Mouse (Mus musculus) lung, embryonic 16.5 days (tissue): Measurements from ENCODE around the gene Dyx1c1. TPM values are rescaled to one million over a fixed set of nuclear protein-coding genes. Genes with fewer than 3 reads are reported as not detected.

ENCODE experiments used
- ATAC-seq: fragments of 200-750 bp; cut with Nextera tagmentation; 2 replicates; pipeline ENCODE4 v1.8.0; 2017; ENCODE audit warnings: low read depth, mild to moderate bottlenecking, moderate library complexity
- H3K27ac ChIP-seq: fragments of 300-500 bp; sonication (generic); 2 replicates; pipeline ENCODE4 v1.5.1; 2014; ENCODE audit warnings: mild to moderate bottlenecking, control low read depth, low read length
- H3K27me3 ChIP-seq: fragments of 300-500 bp; sonication (generic); 2 replicates; pipeline ENCODE4 v1.6.1; 2014; ENCODE audit warnings: low read depth, low read length, mixed read lengths; ENCODE audit not compliant: control insufficient read depth, insufficient read depth
- H3K36me3 ChIP-seq: fragments of 300-500 bp; sonication (generic); 2 replicates; pipeline ENCODE4 v1.6.1; 2014; ENCODE audit warnings: low read length; ENCODE audit not compliant: control insufficient read depth, insufficient read depth
- H3K4me1 ChIP-seq: fragments of 300-500 bp; sonication (generic); replicated peaks from 2 replicates; pipeline ENCODE4 v1.6.1; 2014; ENCODE audit warnings: low read length, mixed read lengths; ENCODE audit not compliant: control insufficient read depth, insufficient read depth
- H3K4me2 ChIP-seq: fragments of 300-500 bp; sonication (generic); 2 replicates; pipeline ENCODE4 v1.6.1; 2014; ENCODE audit warnings: low read depth, low read length, control low read depth
- H3K4me3 ChIP-seq: fragments of 300-500 bp; sonication (generic); 2 replicates; pipeline ENCODE4 v1.5.1; 2014; ENCODE audit warnings: mild to moderate bottlenecking, low read length, control low read depth
- H3K9ac ChIP-seq: fragments of 300-500 bp; sonication (generic); 2 replicates; pipeline ENCODE4 v1.6.1; 2014; ENCODE audit warnings: low read length, control low read depth
- H3K9me3 ChIP-seq: fragments of 300-500 bp; sonication (generic); 2 replicates; pipeline ENCODE4 v1.6.1; 2016; ENCODE audit warnings: low read length; ENCODE audit not compliant: control insufficient read depth
- WGBS: fragments of 180-500 bp; shearing (Covaris S2); extraction: QIAGEN DNeasy Blood & Tissue Kit; methylation state at CpG from one replicate; pipeline ENCODE4 v1.1.7; 2014; 5-methylcytosine and 5-hydroxymethylcytosine counted together
- polyA plus RNA-seq: library from polyadenylated mRNA; unstranded; fragments of >200 nt; fragmentation: Nextera tagmentation; extraction: Ambion mirVana; gene quantifications from 2 replicates; pipeline ENCODE4 v1.2.1, GENCODE M21; 2015

Dyx1c1 gene
- polyA plus RNA-seq, 1 experiment from 2014 or later, result 2.3 TPM

DNA sequence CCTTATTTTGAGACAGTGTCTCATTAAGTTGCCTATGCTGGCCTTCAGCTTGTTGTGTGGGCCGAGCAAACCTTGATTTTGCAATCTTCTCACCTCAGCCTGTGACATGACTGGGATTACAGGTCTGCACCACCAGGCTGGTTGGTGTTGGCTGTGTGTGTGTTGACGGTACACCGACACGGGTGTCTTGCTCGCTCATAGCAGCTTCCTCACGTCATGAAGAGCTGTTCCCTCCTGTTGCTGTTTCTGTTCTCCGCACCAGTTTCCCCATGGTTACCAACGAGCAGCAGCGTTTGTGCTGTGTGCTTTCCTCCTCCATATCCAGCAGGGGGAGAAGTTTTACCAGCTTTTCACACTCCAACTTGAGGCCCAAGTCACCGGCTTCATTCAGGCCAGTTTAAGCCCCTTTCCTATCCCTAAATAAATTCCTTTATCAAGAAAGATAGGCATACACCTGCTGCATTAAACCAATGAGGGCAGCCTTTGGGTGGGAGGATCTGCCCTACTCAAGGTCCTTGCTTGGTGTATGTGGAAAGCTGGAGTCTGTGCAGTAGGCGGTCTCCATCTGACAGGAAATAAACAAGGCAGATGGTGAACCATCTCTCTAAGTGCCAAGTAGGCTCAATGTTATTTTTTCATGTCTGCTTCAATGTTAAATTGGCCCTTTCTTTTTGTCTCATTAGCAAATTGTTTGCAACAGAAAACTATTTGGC is 9.9 kb downstream of the Dyx1c1 start:
- ATAC-seq, result peak; percentile 51

DNA sequence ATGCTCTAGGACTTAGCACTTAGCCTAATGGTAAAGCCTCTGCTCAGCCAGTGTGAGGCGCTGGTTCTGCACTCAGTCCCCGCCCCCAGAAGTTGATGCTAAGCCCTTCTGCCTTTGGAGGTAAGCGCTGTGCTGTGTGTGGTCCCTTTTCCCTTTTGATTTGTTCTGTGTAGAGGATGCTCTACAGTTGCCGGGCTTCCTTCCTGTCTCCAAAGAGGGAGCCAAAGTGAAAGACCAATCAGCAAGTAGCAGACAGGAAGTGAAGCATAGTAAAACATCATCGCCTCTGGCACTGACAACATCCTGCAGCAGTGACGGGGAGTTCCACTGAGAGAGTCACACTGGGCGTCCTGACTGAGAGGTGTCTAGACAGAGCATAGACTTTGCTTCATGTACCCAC is 11.3 kb downstream of the Dyx1c1 start:
- ATAC-seq, result no peak
- Histone ChIP-seq H3K9me3 (no peaks in the 10 kb centered on the region), H3K4me2 (no peak overlapping the region), H3K4me3 (no peak overlapping the region), H3K4me1 (no peaks in the 10 kb centered on the region), H3K36me3 (no peaks in the 10 kb centered on the region), H3K9ac (no peak overlapping the region), H3K27ac (no peak overlapping the region), H3K27me3 (no peaks in the 10 kb centered on the region)
- 61% methylated on average over 7 of the region's 7 CpGs for WGBS

More for the DNA sequence above, 9.9 kb downstream of the Dyx1c1 start:
- 0 out of 2 replicates have a peak overlapping the region, but pooled peaks have one; percentile 9 for H3K9ac ChIP-seq
- H3K27me3 ChIP-seq, result no peaks in the 10 kb centered on the region
- H3K9me3 ChIP-seq, result no peaks in the 10 kb centered on the region
- no peak overlapping the region for H3K4me2 ChIP-seq
- WGBS, result 29% methylated on average over 11 of the region's 11 CpGs
- no peaks in the 10 kb centered on the region for H3K36me3 ChIP-seq
- H3K4me1 ChIP-seq, result no peaks in the 10 kb centered on the region
- no peak overlapping the region for H3K4me3 ChIP-seq
- H3K27ac ChIP-seq, result no peak overlapping the region

DNA sequence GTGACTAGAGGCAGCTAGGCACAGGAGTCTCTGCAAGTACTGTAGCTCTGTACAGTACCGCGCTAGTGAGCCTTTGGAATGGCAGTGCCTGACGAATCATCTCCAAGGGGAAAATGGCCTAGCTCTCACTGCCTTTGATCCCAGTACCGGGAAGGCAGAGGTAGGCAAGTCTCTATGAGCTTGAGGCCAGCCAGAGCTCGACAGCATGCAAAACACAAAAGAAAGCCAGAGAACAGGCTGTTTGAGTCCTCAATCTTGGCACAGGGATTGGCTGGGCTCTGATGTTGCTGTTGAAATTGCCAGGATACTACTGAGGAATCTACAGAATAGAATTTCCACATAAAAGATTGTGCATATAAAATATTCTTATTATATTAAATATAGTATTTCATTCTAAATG is 13.8 kb downstream of the Dyx1c1 start:
- Histone ChIP-seq H3K27ac (no peak overlapping the region), H3K4me2 (no peak overlapping the region), H3K4me1 (no peaks in the 10 kb centered on the region), H3K27me3 (no peaks in the 10 kb centered on the region), H3K9ac (no peak overlapping the region), H3K36me3 (no peaks in the 10 kb centered on the region), H3K4me3 (no peak overlapping the region), H3K9me3 (no peaks in the 10 kb centered on the region)
- no peak for ATAC-seq
- WGBS, result 84% methylated on average over 5 of the region's 5 CpGs

DNA sequence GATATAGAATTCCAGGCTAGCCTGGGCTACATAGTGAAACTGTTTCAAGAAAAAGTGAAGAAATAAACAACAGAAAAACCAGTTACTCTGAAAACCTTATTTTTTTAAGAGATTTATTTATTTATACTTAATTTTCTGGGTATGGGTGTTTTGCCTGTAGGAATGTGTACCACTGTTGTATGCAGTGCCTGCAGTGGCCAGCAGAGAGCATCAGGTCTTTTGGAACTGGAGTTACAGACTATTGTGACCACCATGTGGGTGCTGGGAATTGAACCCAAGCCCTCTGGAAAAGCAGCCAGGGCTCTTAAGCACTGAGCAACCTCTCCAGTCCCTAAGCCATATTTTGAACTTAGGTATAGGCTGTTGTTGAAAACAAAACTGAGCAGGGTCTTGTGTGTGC is 14.4 kb downstream of the Dyx1c1 start:
- no peaks in the 10 kb centered on the region for H3K36me3 ChIP-seq
- H3K27me3 ChIP-seq, result no peaks in the 10 kb centered on the region
- no peak overlapping the region for H3K27ac ChIP-seq
- no peak overlapping the region for H3K9ac ChIP-seq
- no peak overlapping the region for H3K4me3 ChIP-seq
- no peak overlapping the region for H3K4me2 ChIP-seq
- no peaks in the 10 kb centered on the region for H3K4me1 ChIP-seq
- no peaks in the 10 kb centered on the region for H3K9me3 ChIP-seq
- ATAC-seq, result no peak

DNA sequence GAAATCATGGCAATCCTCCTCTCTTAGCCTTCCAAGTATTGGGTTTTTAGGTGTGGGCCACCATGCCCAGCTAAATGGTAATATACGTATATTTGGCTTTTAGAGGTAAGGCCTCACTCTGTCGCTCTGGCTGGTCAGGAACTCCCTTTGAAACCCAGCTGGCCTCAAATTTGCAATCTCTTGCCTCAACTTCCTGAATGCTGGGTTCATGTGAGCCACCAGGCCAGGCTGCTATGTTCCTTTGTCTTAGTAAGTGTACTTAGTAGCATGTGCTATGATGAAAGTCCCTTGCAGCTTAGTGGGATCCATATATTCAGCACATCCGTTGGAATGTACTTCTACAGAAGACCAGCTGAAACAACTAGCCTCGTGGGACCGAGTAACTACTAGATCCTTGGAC is 16.1 kb downstream of the Dyx1c1 start:
- no peak overlapping the region for H3K4me2 ChIP-seq
- H3K9me3 ChIP-seq, result no peaks in the 10 kb centered on the region
- no peak overlapping the region for H3K27ac ChIP-seq
- no peak for ATAC-seq
- H3K4me3 ChIP-seq, result no peak overlapping the region
- no peaks in the 10 kb centered on the region for H3K36me3 ChIP-seq
- no peak overlapping the region for H3K9ac ChIP-seq
- no peaks in the 10 kb centered on the region for H3K27me3 ChIP-seq
- WGBS, result 85% methylated on average over 5 of the region's 5 CpGs
- no peaks in the 10 kb centered on the region for H3K4me1 ChIP-seq

DNA sequence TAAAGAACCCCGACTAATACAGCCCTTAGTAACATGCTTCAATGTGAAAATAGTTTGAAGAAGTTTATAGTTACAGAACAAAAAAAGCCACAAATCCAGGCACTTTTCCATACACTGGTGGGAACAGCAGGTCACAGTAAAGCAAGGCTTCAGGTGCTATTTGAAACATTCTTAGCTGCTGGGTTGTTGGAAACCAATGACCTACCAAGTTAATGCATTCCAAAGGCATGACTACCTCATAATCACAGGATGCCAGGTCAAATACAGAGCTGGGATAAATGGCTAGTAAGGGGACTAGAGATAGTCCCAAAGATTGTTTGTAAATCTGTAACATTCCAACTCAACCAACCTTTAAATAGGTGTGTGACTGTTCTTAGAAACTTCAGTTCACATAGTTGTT is 16.7 kb downstream of the Dyx1c1 start:
- Histone ChIP-seq H3K9ac (no peak overlapping the region), H3K27ac (no peak overlapping the region), H3K4me2 (no peak overlapping the region), H3K9me3 (no peaks in the 10 kb centered on the region), H3K36me3 (no peaks in the 10 kb centered on the region), H3K4me3 (no peak overlapping the region), H3K4me1 (no peaks in the 10 kb centered on the region), H3K27me3 (no peaks in the 10 kb centered on the region)
- no peak for ATAC-seq
- WGBS, result 94% methylated on average over 1 of the region's 1 CpGs

DNA sequence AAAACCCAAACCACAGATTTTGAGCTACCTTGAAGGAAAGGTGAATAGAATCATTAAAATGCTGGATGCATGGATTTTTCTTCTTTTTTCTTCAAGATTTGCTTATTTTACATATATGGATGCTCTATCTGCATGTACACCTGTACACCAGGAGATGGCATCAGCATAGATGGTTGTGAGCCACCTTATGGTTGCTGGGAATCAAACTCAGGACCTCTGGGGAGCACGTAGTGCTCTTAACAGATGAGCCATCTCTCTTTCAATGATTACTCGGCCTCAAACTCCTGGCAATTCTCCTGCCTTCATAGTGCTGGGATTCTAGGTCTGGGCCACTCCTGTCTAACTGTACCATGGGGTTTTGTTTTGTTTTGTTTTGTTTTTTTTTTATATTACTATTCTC is 24.5 kb downstream of the Dyx1c1 start:
- H3K36me3 ChIP-seq, result no peaks in the 10 kb centered on the region
- no peaks in the 10 kb centered on the region for H3K27me3 ChIP-seq
- no peak overlapping the region for H3K9ac ChIP-seq
- WGBS, result 72% methylated on average over 2 of the region's 2 CpGs
- ATAC-seq, result no peak
- no peak overlapping the region for H3K4me2 ChIP-seq
- no peak overlapping the region for H3K27ac ChIP-seq
- H3K4me3 ChIP-seq, result no peak overlapping the region
- H3K4me1 ChIP-seq, result peaks cover 8% of the 10 kb centered on the region
- H3K9me3 ChIP-seq, result no peaks in the 10 kb centered on the region

DNA sequence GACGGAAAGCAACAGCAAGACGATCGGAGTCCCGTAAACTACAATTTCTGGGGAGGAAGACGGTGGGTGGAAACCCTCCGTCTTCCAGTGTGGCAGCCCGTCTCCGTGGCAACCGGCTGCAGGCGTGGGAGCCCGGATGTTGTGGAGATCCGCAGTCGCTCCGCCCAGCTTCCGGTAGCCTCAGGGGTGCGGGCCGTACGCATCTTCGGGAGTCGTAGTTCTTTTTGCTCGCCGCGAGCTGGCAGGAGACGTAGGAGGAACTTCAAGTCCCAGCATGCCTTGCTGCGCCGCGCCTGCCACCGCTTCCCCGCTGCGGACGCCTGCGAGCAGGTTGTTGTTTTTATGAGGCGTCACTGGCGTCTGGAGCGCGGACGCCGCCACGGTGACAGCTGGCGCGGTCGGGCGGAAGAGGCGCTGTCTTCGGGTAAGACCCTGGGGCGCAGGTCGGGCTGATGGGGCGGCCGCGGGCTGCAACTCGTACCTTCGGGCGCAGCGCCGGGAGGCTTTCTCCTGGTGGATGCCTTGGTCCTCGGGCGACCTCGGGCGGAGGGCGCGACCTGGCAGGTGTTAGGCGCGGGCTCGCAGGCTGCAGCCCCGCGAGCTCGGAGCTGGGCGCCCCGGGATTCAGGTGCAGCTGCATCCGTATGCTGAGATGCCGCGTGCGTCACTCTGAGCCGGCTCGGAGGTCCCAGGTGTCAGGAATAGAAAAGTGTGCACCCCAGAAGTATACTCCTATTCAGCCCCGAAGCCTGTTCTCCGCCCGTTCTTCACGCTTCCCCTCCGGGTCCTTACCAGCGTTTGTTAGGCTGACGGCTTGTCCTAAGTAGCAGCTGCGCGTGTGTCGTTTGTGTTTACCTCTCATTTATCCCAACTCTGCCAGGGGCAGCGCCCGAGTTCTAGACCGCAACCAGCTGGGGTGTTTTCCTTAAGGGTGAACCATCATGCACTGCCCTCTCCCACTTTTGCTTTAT is 26.9 kb downstream of the Dyx1c1 start, which contains the start of the genes Ccpg1os and Ccpg1:
Gene Ccpg1os (minus strand): TSS at position 133 of the 971 bp plus-strand sequence.
Gene Ccpg1 (plus strand): TSS at position 180 of the 971 bp plus-strand sequence.
- WGBS, result 0% methylated on average over 88 of the region's 88 CpGs
- no peaks in the 10 kb centered on the region for H3K9me3 ChIP-seq
- ATAC-seq, result peak; percentile 100
- H3K4me2 ChIP-seq, result peak within 1 kb of the TSS; percentile 94
- peaks cover 8% of the 10 kb centered on the region for H3K4me1 ChIP-seq
- no peaks in the 10 kb centered on the region for H3K27me3 ChIP-seq
- peak within 1 kb of the TSS; percentile 84 for H3K9ac ChIP-seq
- peak within 1 kb of the TSS; percentile 95 for H3K4me3 ChIP-seq
- no peaks in the 10 kb centered on the region for H3K36me3 ChIP-seq
- H3K27ac ChIP-seq, result peak within 1 kb of the TSS; percentile 49; the same call in 1 of the 2 replicates

DNA sequence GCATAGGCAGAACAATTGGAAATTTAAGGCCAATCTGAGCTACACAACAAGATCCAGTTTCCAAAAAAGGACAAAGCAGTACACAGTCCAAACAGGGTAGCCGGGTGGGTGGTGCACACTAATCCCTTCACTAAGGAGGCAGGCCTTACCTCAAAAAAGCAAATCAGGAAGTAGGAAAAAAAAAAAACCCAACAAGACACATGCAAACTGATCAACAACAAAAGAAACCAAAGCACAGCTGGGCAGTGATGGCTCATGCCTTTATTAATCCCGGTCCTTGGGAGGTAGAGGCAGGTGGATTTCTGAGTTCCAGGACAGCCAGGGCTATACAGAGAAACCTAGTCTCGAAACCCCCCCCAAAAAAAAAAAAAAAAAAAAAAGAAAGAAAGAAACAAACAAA is 29.1 kb downstream of the Dyx1c1 start:
- ATAC-seq, result no peak
- H3K4me2 ChIP-seq, result no peak overlapping the region
- WGBS, result 59% methylated on average over 3 of the region's 3 CpGs
- H3K36me3 ChIP-seq, result no peaks in the 10 kb centered on the region
- no peaks in the 10 kb centered on the region for H3K27me3 ChIP-seq
- H3K27ac ChIP-seq, result no peak overlapping the region
- no peaks in the 10 kb centered on the region for H3K9me3 ChIP-seq
- H3K9ac ChIP-seq, result no peak overlapping the region
- no peak overlapping the region for H3K4me3 ChIP-seq
- H3K4me1 ChIP-seq, result peaks cover 8% of the 10 kb centered on the region
